Mouse (Mus musculus): ENCODE data around the gene Phip. TPM values are rescaled to one million over a fixed set of nuclear protein-coding genes. Genes with fewer than 3 reads are reported as not detected.
A peak's percentile ranks its signal among the peaks of the same experiment; 100 is the strongest.

The Phip gene
- polyA plus RNA-seq, 1 experiment from 2014 or later = 71.1 TPM

DNA sequence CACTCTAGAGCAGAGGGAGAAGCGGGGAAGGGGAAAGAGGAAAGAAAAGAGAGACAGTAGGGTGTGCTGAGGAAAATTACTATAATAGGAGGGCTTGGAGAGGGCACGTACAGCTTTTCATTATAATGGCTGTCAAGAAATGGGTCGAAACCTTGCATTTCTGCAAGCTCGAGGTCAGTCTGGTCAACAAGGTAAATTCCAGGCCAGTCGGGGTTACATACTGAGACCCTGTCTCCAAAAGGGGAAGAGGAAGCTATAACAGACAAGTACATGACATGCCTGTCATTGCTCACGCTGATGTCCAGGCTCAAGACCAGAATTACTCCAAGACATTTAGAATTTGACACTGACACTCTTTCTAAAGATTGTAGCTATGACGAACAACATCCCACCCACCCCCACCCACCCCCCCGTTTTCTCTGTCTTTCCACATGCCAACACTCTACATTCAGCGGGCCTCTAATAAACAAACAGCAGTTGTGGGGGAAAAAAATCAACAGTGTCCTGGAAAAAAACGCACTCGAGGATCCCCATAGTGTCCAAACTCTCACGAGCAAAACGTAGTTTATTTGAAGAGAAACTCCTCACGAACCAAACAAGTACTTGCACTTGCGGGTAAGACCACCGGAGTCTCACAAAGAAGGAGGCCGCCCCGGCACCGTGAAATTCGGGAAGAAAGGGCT is 146.2 kb downstream of the Phip start, which contains the start of gene Irak1bp1:
Gene Irak1bp1, plus strand, starts transcription at position 534 of the 683 bp plus-strand sequence.
- peak within 1 kb of the TSS; percentile 86 for H3K27ac ChIP-seq (ENCODE audit: low read depth)
- no peaks in the 10 kb centered on the region for H3K9me3 ChIP-seq (ENCODE audit: control insufficient read depth, low read length)
- no peaks in the 10 kb centered on the region for H3K27me3 ChIP-seq (replicated peaks; ENCODE audit: control insufficient read depth, insufficient read depth, low read length)
- no peaks in the 10 kb centered on the region for H3K36me3 ChIP-seq (ENCODE audit: control insufficient read depth, insufficient read depth, low read length)
- peaks cover 10% of the 10 kb centered on the region; the same call in 1 of the 2 replicates for H3K4me1 ChIP-seq (replicated peaks; ENCODE audit: control insufficient read depth, insufficient read depth, low read length)
- H3K4me3 ChIP-seq (ENCODE audit: low read depth, low read length) = peak within 1 kb of the TSS; percentile 82
- ATAC-seq (replicated peaks; ENCODE audit: low FRiP score, low TSS enrichment, low read depth) = peak; percentile 60
- peak; percentile 57 for DNase-seq (ENCODE audit: low spot score)
- WGBS = 15% methylated on average over 20 of the region's 20 CpGs
- H3K4me2 ChIP-seq (ENCODE audit: low read length) = peak within 1 kb of the TSS; percentile 72
- peak within 1 kb of the TSS; percentile 81 for H3K9ac ChIP-seq (ENCODE audit: low read length)

DNA sequence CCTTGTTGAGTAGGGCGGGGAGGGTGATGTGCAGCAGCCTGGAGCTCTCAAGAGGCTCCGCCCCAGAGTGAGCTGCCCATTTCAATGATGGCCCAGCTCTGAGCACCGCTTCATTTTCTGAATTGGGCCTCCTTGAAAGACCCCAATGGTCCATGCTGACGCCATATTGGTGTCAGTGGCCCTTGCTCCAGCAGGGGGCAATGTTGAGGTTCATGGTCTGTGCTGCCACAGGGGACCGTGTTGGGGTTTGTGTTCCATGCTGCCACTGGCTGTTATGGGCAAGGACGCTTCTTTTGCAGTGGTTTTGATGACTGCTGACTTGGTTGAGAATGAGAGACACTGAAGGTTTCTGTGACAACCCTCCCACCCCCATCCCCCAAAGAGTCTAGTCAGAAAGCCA is 148.9 kb downstream of the Phip start:
- ATAC-seq (replicated peaks; ENCODE audit: low FRiP score, low TSS enrichment, low read depth) = no peak
- no peak overlapping the region for H3K4me2 ChIP-seq (ENCODE audit: low read length)
- no peak overlapping the region for H3K4me3 ChIP-seq (ENCODE audit: low read depth, low read length)
- no peaks in the 10 kb centered on the region for H3K9me3 ChIP-seq (ENCODE audit: control insufficient read depth, low read length)
- 90% methylated on average over 6 of the region's 6 CpGs for WGBS
- H3K4me1 ChIP-seq (replicated peaks; ENCODE audit: control insufficient read depth, insufficient read depth, low read length) = peaks cover 10% of the 10 kb centered on the region; the same call in 1 of the 2 replicates
- H3K36me3 ChIP-seq (ENCODE audit: control insufficient read depth, insufficient read depth, low read length) = no peaks in the 10 kb centered on the region
- no peak for DNase-seq (ENCODE audit: low spot score)
- H3K9ac ChIP-seq (ENCODE audit: low read length) = no peak overlapping the region
- H3K27ac ChIP-seq (ENCODE audit: low read depth) = no peak overlapping the region
- H3K27me3 ChIP-seq (replicated peaks; ENCODE audit: control insufficient read depth, insufficient read depth, low read length) = no peaks in the 10 kb centered on the region

Other genes starting within 250 kb of the Phip start
- 14.7 and 18.7 TPM in 2 replicates for gene Irak1bp1, start 146.0 kb downstream of the Phip start, polyA plus RNA-seq (2014; fragmentation: Nextera tagmentation; extraction: Ambion mirVana)
- 69.4 and 71.6 TPM in 2 replicates for gene Hmgn3, start 171.2 kb upstream of the Phip start, polyA plus RNA-seq (2014; fragmentation: Nextera tagmentation; extraction: Ambion mirVana)